Mouse (Mus musculus) embryonic facial prominence, embryonic 12.5 days (tissue): ENCODE measurements around the gene Olfr1392. TPM values are rescaled to one million over a fixed set of nuclear protein-coding genes. Genes with fewer than 3 reads are reported as not detected.
"Not testable (repeated sequence)": the region's sequence is repeated elsewhere in the genome, so short reads cannot be mapped to it uniquely, and the experiment has no call there.

Experiments
- ATAC-seq: fragments of 200-750 bp; cut with Nextera tagmentation; 2 replicates; pipeline ENCODE4 v1.8.0; 2017; ENCODE audit not compliant: insufficient number of reproducible peaks, insufficient read depth, low FRiP score, low TSS enrichment
- H3K27ac ChIP-seq: fragments of 300-500 bp; sonication (generic); 2 replicates; pipeline ENCODE4 v1.5.1; 2016; ENCODE audit warnings: mild to moderate bottlenecking
- H3K27me3 ChIP-seq: fragments of 300-500 bp; sonication (generic); 2 replicates; pipeline ENCODE4 v1.6.1; 2016; ENCODE audit warnings: mild to moderate bottlenecking, moderate library complexity
- H3K36me3 ChIP-seq: fragments of 300-500 bp; sonication (generic); 2 replicates; pipeline ENCODE4 v1.6.1; 2016; ENCODE audit warnings: mild to moderate bottlenecking
- H3K4me1 ChIP-seq: fragments of 300-500 bp; sonication (generic); 2 replicates; pipeline ENCODE4 v1.6.1; 2016
- H3K4me2 ChIP-seq: fragments of 300-500 bp; sonication (generic); replicated peaks from 2 replicates; pipeline ENCODE4 v1.6.1; 2016; ENCODE audit warnings: mild to moderate bottlenecking, moderate library complexity
- H3K4me3 ChIP-seq: fragments of 300-500 bp; sonication (generic); 2 replicates; pipeline ENCODE4 v1.5.1; 2016; ENCODE audit warnings: mild to moderate bottlenecking
- H3K9ac ChIP-seq: fragments of 300-500 bp; sonication (generic); 2 replicates; pipeline ENCODE4 v1.6.1; 2016; ENCODE audit warnings: mild to moderate bottlenecking, moderate library complexity
- H3K9me3 ChIP-seq: fragments of 300-500 bp; sonication (generic); 2 replicates; pipeline ENCODE4 v1.6.1; 2016; ENCODE audit warnings: mild to moderate bottlenecking, moderate library complexity
- WGBS: fragments of 180-500 bp; shearing (Covaris S2); methylation state at CpG from one replicate; pipeline ENCODE4 v1.1.7; 2016; 5-methylcytosine and 5-hydroxymethylcytosine counted together
- polyA plus RNA-seq: library from polyadenylated mRNA; unstranded; fragments of >200 nt; fragmentation: Nextera tagmentation; extraction: Ambion mirVana; gene quantifications from 2 replicates; pipeline ENCODE4 v1.2.1, GENCODE M21; 2016

Gene Olfr1392
- not detected in 2 replicates for polyA plus RNA-seq

- H3K4me2 ChIP-seq, H3K27me3 ChIP-seq, H3K27ac ChIP-seq, H3K9ac ChIP-seq, H3K36me3 ChIP-seq, ATAC-seq, H3K4me1 ChIP-seq, H3K9me3 ChIP-seq, H3K4me3 ChIP-seq: not testable (repeated sequence)
- WGBS, result 56% methylated on average over 1 of the region's 1 CpGs
Measured at GRCm38 (mm10) chr11:49284982-49285381, at the start of gene Olfr1392. Gene Olfr1392, plus strand, starts transcription at chr11:49285282.

DNA sequence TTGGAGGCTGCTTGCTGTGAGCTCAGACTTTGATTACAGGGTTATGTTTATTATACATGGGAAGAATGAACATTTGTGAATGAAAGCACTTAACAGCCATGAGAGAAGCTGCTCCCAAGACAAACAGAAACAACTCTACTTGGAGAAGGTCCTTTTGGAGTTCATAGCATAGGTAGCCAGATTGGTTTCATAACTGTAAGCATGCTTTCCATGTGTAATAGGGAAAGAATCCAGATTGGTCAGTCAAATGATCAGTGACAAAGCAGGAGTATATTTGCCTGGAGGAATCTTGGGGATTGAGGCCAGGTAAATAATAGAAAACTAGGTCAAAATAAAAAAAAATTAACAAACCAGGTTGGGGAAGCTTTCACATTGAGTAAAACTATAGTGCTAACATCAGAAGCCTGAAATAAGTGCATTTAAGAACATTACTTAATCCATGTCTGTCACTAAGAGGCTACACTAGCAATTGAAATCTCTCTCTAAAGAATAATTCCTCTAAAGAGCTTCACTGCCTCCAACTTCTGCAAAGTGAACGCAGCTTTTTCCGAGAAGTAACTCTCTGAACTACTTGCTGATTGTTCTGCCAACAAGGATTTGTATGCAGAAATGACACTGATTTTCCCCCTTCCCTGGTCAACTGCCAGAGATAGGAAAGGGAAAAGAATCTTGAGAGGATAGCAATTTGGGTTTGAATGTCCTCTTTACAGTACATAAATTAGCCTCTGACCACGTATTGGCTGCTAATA, 49.4 kb upstream of the Olfr1392 start:
- H3K9me3 ChIP-seq, result no peaks in the 10 kb centered on the region
- 74% methylated on average over 3 of the region's 3 CpGs for WGBS
- H3K9ac ChIP-seq, result no peak overlapping the region
- H3K4me2 ChIP-seq, result no peak overlapping the region
- no peaks in the 10 kb centered on the region for H3K36me3 ChIP-seq
- no peak overlapping the region for H3K4me3 ChIP-seq
- H3K4me1 ChIP-seq, result no peaks in the 10 kb centered on the region
- no peak overlapping the region for H3K27ac ChIP-seq
- ATAC-seq, result no peak
- no peaks in the 10 kb centered on the region for H3K27me3 ChIP-seq

GRCm38 (mm10) chr11:49236891-49237290, 48.2 kb upstream of the Olfr1392 start:
- Histone ChIP-seq H3K36me3 (no peaks in the 10 kb centered on the region), H3K9ac (no peak overlapping the region), H3K4me1 (no peaks in the 10 kb centered on the region), H3K9me3 (no peaks in the 10 kb centered on the region), H3K4me2 (no peak overlapping the region), H3K4me3 (no peak overlapping the region), H3K27ac (no peak overlapping the region), H3K27me3 (no peaks in the 10 kb centered on the region)
- ATAC-seq, result no peak
- WGBS, result 76% methylated on average over 1 of the region's 1 CpGs

GRCm38 (mm10) chr11:49237532-49237931, 47.5 kb upstream of the Olfr1392 start:
- Histone ChIP-seq H3K9me3 (no peaks in the 10 kb centered on the region), H3K9ac (no peak overlapping the region), H3K36me3 (no peaks in the 10 kb centered on the region), H3K27ac (no peak overlapping the region), H3K4me1 (no peaks in the 10 kb centered on the region), H3K4me3 (no peak overlapping the region), H3K27me3 (no peaks in the 10 kb centered on the region), H3K4me2 (no peak overlapping the region)
- no peak for ATAC-seq
- 81% methylated on average over 2 of the region's 2 CpGs for WGBS

GRCm38 (mm10) chr11:49240310-49240709, 44.8 kb upstream of the Olfr1392 start:
- no peaks in the 10 kb centered on the region for H3K27me3 ChIP-seq
- no peak overlapping the region for H3K27ac ChIP-seq
- H3K9ac ChIP-seq, result no peak overlapping the region
- H3K4me3 ChIP-seq, result no peak overlapping the region
- H3K36me3 ChIP-seq, result no peaks in the 10 kb centered on the region
- H3K4me2 ChIP-seq, result no peak overlapping the region
- 91% methylated on average over 1 of the region's 1 CpGs for WGBS
- no peak for ATAC-seq
- H3K4me1 ChIP-seq, result peaks cover 12% of the 10 kb centered on the region
- no peaks in the 10 kb centered on the region for H3K9me3 ChIP-seq

GRCm38 (mm10) chr11:49240874-49241273, 44.2 kb upstream of the Olfr1392 start:
- 83% methylated on average over 4 of the region's 4 CpGs for WGBS
- ATAC-seq, result no peak
- H3K27ac ChIP-seq, result no peak overlapping the region
- no peaks in the 10 kb centered on the region for H3K36me3 ChIP-seq
- H3K9me3 ChIP-seq, result no peaks in the 10 kb centered on the region
- H3K4me2 ChIP-seq, result no peak overlapping the region
- H3K4me3 ChIP-seq, result no peak overlapping the region
- H3K4me1 ChIP-seq, result peaks cover 17% of the 10 kb centered on the region
- no peaks in the 10 kb centered on the region for H3K27me3 ChIP-seq
- H3K9ac ChIP-seq, result no peak overlapping the region

- no peaks in the 10 kb centered on the region for H3K27me3 ChIP-seq
- H3K27ac ChIP-seq, result no peak overlapping the region
- H3K4me2 ChIP-seq, result no peak overlapping the region
- peaks cover 18% of the 10 kb centered on the region for H3K4me1 ChIP-seq
- no peak overlapping the region for H3K9ac ChIP-seq
- ATAC-seq, result no peak
- no peaks in the 10 kb centered on the region for H3K9me3 ChIP-seq
- H3K36me3 ChIP-seq, result no peaks in the 10 kb centered on the region
- 89% methylated on average over 1 of the region's 1 CpGs for WGBS
- no peak overlapping the region for H3K4me3 ChIP-seq
Measured at GRCm38 (mm10) chr11:49241471-49241870, 43.6 kb upstream of the Olfr1392 start.

GRCm38 (mm10) chr11:49242944-49243626, 42.0 kb upstream of the Olfr1392 start:
- H3K27me3 ChIP-seq, result no peaks in the 10 kb centered on the region
- peak overlapping the region; percentile 43 for H3K4me3 ChIP-seq
- ATAC-seq, result 0 out of 2 replicates have a peak, but pooled peaks have one; percentile 4
- H3K9ac ChIP-seq, result peak overlapping the region; percentile 47
- H3K27ac ChIP-seq, result peak overlapping the region; percentile 93
- peaks cover 24% of the 10 kb centered on the region for H3K4me1 ChIP-seq
- 19% methylated on average over 11 of the region's 11 CpGs for WGBS
- H3K4me2 ChIP-seq, result peak overlapping the region; percentile 61
- no peaks in the 10 kb centered on the region for H3K9me3 ChIP-seq
- H3K36me3 ChIP-seq, result no peaks in the 10 kb centered on the region

- peak within 1 kb of the TSS; percentile 43 for H3K4me3 ChIP-seq
- H3K9ac ChIP-seq, result peak within 1 kb of the TSS; percentile 47
- H3K4me2 ChIP-seq, result peak within 1 kb of the TSS; percentile 61
- H3K36me3 ChIP-seq, result no peaks in the 10 kb centered on the region
- H3K27ac ChIP-seq, result peak within 1 kb of the TSS; percentile 93
- H3K4me1 ChIP-seq, result peaks cover 24% of the 10 kb centered on the region
- peak; percentile 95 for ATAC-seq
- H3K9me3 ChIP-seq, result no peaks in the 10 kb centered on the region
- WGBS, result under 1% methylated on average over 59 of the region's 60 CpGs
- H3K27me3 ChIP-seq, result no peaks in the 10 kb centered on the region
Measured at GRCm38 (mm10) chr11:49243727-49244594, 41.1 kb upstream of the Olfr1392 start, which contains the start of gene Mgat1. Gene Mgat1, plus strand, starts transcription at chr11:49244191.

GRCm38 (mm10) chr11:49244595-49244930, 40.5 kb upstream of the Olfr1392 start:
- H3K27ac ChIP-seq, result peak overlapping the region; percentile 93
- H3K9me3 ChIP-seq, result no peaks in the 10 kb centered on the region
- 1% methylated on average over 4 of the region's 4 CpGs for WGBS
- H3K27me3 ChIP-seq, result no peaks in the 10 kb centered on the region
- no peak for ATAC-seq
- peak overlapping the region; percentile 43 for H3K4me3 ChIP-seq
- no peaks in the 10 kb centered on the region for H3K36me3 ChIP-seq
- H3K4me2 ChIP-seq, result peak overlapping the region; percentile 61
- H3K4me1 ChIP-seq, result peaks cover 29% of the 10 kb centered on the region
- peak overlapping the region; percentile 17; the same call in 1 of the 2 replicates for H3K9ac ChIP-seq

- Histone ChIP-seq H3K36me3 (no peaks in the 10 kb centered on the region), H3K27ac (peak overlapping the region; percentile 93), H3K9ac (no peak overlapping the region), H3K4me3 (peak overlapping the region; percentile 43; the same call in 1 of the 2 replicates), H3K27me3 (no peaks in the 10 kb centered on the region), H3K9me3 (no peaks in the 10 kb centered on the region), H3K4me2 (peak overlapping the region; percentile 61), H3K4me1 (peaks cover 32% of the 10 kb centered on the region)
- WGBS, result 14% methylated on average over 7 of the region's 7 CpGs
- ATAC-seq, result no peak
Measured at GRCm38 (mm10) chr11:49245176-49245575, 39.9 kb upstream of the Olfr1392 start.
